Mouse (Mus musculus): ENCODE measurements around the gene Mau2.
"Not testable (repeated sequence)": the region's sequence is repeated elsewhere in the genome, so short reads cannot be mapped to it uniquely, and the experiment has no call there.

GRCm38 (mm10) chr8:70050434-70050833 is 7.9 kb upstream of the Mau2 start:
- not testable (repeated sequence) for TF ChIP-seq TAL1, GATA1 (IDR thresholded peaks at IDR 0.05; ENCODE audit: low read length)

All from erythroblast, embryonic 14.5 days (primary cell).